Mouse (Mus musculus): Measurements from ENCODE around the gene Zbtb48. TPM values are rescaled to one million over a fixed set of nuclear protein-coding genes. Genes with fewer than 3 reads are reported as not detected.

Zbtb48 gene
- polyA plus RNA-seq (2014; fragmentation: Nextera tagmentation; extraction: Ambion mirVana) = 18.0 and 19.6 TPM in 2 replicates

GRCm38 (mm10) chr4:152027524-152027923, at the start of gene Zbtb48:
Gene Zbtb48, minus strand, starts transcription at chr4:152027671.
- Histone ChIP-seq H3K9ac (ENCODE audit: low read depth, low read length) (peak within 1 kb of the TSS; percentile 59), H3K27me3 (ENCODE audit: control insufficient read depth, insufficient read depth, low read length) (no peaks in the 10 kb centered on the region; the same call in 1 of the 2 replicates), H3K36me3 (ENCODE audit: control insufficient read depth, insufficient read depth, low read length) (no peaks in the 10 kb centered on the region), H3K4me3 (ENCODE audit: low read depth, low read length) (peak within 1 kb of the TSS; percentile 70), H3K4me1 (replicated peaks; ENCODE audit: control insufficient read depth, insufficient read depth, low read length) (peaks cover 24% of the 10 kb centered on the region), H3K4me2 (replicated peaks; ENCODE audit: low read depth, low read length) (peak within 1 kb of the TSS; percentile 95), H3K9me3 (ENCODE audit: control insufficient read depth, low read length) (no peaks in the 10 kb centered on the region), H3K27ac (ENCODE audit: low read depth, low read length) (no peak within 1 kb of the TSS)
- WGBS = under 1% methylated on average over 35 of the region's 35 CpGs
- DNase-seq (ENCODE audit: low spot score) (peak; percentile 97), ATAC-seq (ENCODE audit: low FRiP score) (peak; percentile 97)

GRCm38 (mm10) chr4:152077191-152077590, 49.7 kb upstream of the Zbtb48 start:
- Histone ChIP-seq H3K4me1 (replicated peaks; ENCODE audit: control insufficient read depth, insufficient read depth, low read length) (no peaks in the 10 kb centered on the region), H3K9ac (ENCODE audit: low read depth, low read length) (no peak overlapping the region), H3K27me3 (ENCODE audit: control insufficient read depth, insufficient read depth, low read length) (no peaks in the 10 kb centered on the region), H3K27ac (ENCODE audit: low read depth, low read length) (no peak overlapping the region), H3K36me3 (ENCODE audit: control insufficient read depth, insufficient read depth, low read length) (no peaks in the 10 kb centered on the region), H3K4me2 (replicated peaks; ENCODE audit: low read depth, low read length) (no peak overlapping the region), H3K9me3 (ENCODE audit: control insufficient read depth, low read length) (no peaks in the 10 kb centered on the region), H3K4me3 (ENCODE audit: low read depth, low read length) (no peak overlapping the region)
- ATAC-seq (ENCODE audit: low FRiP score) (no peak), DNase-seq (ENCODE audit: low spot score) (no peak)
- WGBS = 93% methylated on average over 9 of the region's 9 CpGs

DNA sequence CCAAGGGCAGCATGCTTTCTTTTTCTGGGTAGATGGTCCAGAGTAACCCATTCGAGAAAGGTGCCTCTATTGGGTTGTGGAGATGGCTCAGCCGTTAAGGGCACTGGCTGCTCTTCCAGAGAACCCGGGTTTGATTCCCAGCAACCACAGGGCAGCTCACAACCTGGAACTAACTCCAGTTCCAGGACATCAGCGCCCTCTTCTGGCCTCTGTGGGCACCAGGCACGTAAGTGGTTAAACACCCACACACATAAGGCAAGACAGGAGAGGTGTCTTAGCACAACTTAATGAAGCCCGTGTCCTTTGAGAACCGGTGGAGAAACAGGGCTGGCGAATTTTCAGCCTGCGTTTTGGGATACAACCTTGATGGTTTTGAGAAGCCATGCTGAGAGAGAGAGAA, 47.1 kb upstream of the Zbtb48 start:
- Histone ChIP-seq H3K4me2 (replicated peaks; ENCODE audit: low read depth, low read length) (no peak overlapping the region), H3K9ac (ENCODE audit: low read depth, low read length) (no peak overlapping the region), H3K36me3 (ENCODE audit: control insufficient read depth, insufficient read depth, low read length) (no peaks in the 10 kb centered on the region), H3K27me3 (ENCODE audit: control insufficient read depth, insufficient read depth, low read length) (no peaks in the 10 kb centered on the region), H3K27ac (ENCODE audit: low read depth, low read length) (no peak overlapping the region), H3K9me3 (ENCODE audit: control insufficient read depth, low read length) (no peaks in the 10 kb centered on the region), H3K4me3 (ENCODE audit: low read depth, low read length) (no peak overlapping the region), H3K4me1 (replicated peaks; ENCODE audit: control insufficient read depth, insufficient read depth, low read length) (no peaks in the 10 kb centered on the region)
- ATAC-seq (ENCODE audit: low FRiP score) (no peak), DNase-seq (ENCODE audit: low spot score) (no peak)
- WGBS = 84% methylated on average over 9 of the region's 9 CpGs

GRCm38 (mm10) chr4:152073715-152074114, 46.2 kb upstream of the Zbtb48 start:
- WGBS = 92% methylated on average over 6 of the region's 6 CpGs

DNA sequence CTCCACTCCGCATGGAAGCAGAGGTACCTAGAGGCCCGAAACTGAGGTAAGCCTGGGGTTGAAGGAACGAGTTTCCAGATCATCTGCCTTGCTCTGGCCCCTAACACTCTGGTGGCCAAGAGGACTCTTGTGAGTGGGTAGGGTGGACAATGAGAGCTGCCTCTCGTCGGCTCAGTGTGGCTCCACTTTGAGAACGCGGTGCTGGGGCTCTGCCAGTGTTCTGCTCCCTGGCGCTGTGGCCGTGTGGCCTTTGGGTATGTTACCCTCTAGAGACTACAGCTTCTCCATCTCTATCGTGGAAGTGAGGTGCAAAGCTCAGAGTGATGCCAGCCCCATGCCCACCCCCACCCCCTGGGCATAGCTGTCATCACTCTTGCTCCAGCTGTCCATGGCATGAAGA, 45.2 kb upstream of the Zbtb48 start:
- H3K9me3 ChIP-seq (ENCODE audit: control insufficient read depth, low read length) = no peaks in the 10 kb centered on the region
- 69% methylated on average over 10 of the region's 10 CpGs for WGBS

More at GRCm38 (mm10) chr4:152073715-152074114, 46.2 kb upstream of the Zbtb48 start:
- no peak overlapping the region for H3K9ac ChIP-seq (ENCODE audit: low read depth, low read length)
- no peaks in the 10 kb centered on the region for H3K4me1 ChIP-seq (replicated peaks; ENCODE audit: control insufficient read depth, insufficient read depth, low read length)
- H3K4me3 ChIP-seq (ENCODE audit: low read depth, low read length) = no peak overlapping the region
- H3K27me3 ChIP-seq (ENCODE audit: control insufficient read depth, insufficient read depth, low read length) = no peaks in the 10 kb centered on the region
- ATAC-seq (ENCODE audit: low FRiP score) = no peak
- no peak for DNase-seq (ENCODE audit: low spot score)
- no peak overlapping the region for H3K27ac ChIP-seq (ENCODE audit: low read depth, low read length)
- H3K4me2 ChIP-seq (replicated peaks; ENCODE audit: low read depth, low read length) = no peak overlapping the region
- H3K9me3 ChIP-seq (ENCODE audit: control insufficient read depth, low read length) = no peaks in the 10 kb centered on the region
- H3K36me3 ChIP-seq (ENCODE audit: control insufficient read depth, insufficient read depth, low read length) = no peaks in the 10 kb centered on the region

GRCm38 (mm10) chr4:152072121-152072601, 44.7 kb upstream of the Zbtb48 start, which contains the start of gene Plekhg5:
Gene Plekhg5, plus strand, starts transcription at chr4:152072498.
- Histone ChIP-seq H3K4me2 (replicated peaks; ENCODE audit: low read depth, low read length) (no peak within 1 kb of the TSS), H3K9ac (ENCODE audit: low read depth, low read length) (no peak within 1 kb of the TSS), H3K4me1 (replicated peaks; ENCODE audit: control insufficient read depth, insufficient read depth, low read length) (no peaks in the 10 kb centered on the region), H3K9me3 (ENCODE audit: control insufficient read depth, low read length) (no peaks in the 10 kb centered on the region), H3K36me3 (ENCODE audit: control insufficient read depth, insufficient read depth, low read length) (no peaks in the 10 kb centered on the region), H3K27ac (ENCODE audit: low read depth, low read length) (no peak within 1 kb of the TSS), H3K27me3 (ENCODE audit: control insufficient read depth, insufficient read depth, low read length) (no peaks in the 10 kb centered on the region), H3K4me3 (ENCODE audit: low read depth, low read length) (no peak within 1 kb of the TSS)
- DNase-seq (ENCODE audit: low spot score) (peak; percentile 23), ATAC-seq (ENCODE audit: low FRiP score) (no peak)
- 66% methylated on average over 10 of the region's 10 CpGs for WGBS

More for the DNA sequence above, 45.2 kb upstream of the Zbtb48 start:
- Histone ChIP-seq H3K9ac (ENCODE audit: low read depth, low read length) (no peak overlapping the region), H3K27me3 (ENCODE audit: control insufficient read depth, insufficient read depth, low read length) (no peaks in the 10 kb centered on the region), H3K4me1 (replicated peaks; ENCODE audit: control insufficient read depth, insufficient read depth, low read length) (no peaks in the 10 kb centered on the region), H3K27ac (ENCODE audit: low read depth, low read length) (no peak overlapping the region), H3K36me3 (ENCODE audit: control insufficient read depth, insufficient read depth, low read length) (no peaks in the 10 kb centered on the region), H3K4me3 (ENCODE audit: low read depth, low read length) (no peak overlapping the region), H3K4me2 (replicated peaks; ENCODE audit: low read depth, low read length) (no peak overlapping the region)
- ATAC-seq (ENCODE audit: low FRiP score) (no peak), DNase-seq (ENCODE audit: low spot score) (no peak)

DNA sequence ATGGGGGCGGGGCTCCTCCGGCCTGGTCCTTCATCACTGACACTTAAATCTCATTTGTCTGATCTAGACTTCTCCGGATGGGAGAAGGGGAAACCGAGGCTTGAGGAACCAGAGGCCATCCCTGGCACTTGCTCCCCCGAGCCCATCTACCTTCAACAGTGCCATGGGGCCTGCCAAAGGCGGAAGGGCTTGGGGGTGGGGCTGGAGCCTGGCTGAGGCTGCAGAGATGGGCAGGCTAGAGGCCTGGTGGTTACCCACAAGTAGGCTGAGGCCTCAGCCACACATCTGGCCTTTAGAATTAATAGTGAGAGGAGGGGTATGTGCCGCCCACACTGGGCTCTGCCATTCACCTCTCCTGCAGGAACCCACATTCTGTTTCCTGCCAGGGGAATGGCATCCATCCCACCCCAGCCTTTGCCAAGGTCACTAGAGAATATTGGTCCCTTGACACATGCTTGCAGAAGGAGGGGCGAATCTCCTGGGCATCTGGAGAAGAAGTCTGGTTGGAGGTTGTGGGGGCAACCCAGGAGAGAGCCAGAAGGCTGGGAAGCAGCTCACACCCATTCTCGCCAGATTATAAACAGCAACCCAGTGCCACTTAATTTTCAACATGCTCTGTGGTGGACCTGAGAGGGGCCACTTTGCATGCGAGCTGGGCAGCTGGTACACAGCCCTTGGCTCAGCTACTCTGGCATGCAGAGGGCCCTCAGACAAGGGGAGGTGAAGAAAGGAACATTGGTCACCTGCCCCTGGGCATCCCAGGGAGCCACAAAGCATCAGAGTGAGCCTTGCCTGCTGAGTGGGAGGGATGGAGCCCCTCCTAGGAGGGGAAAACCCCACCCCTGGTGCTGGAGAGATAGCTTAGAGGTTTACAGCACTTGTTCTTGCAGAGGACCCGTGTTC, 43.3 kb upstream of the Zbtb48 start:
- no peak overlapping the region for H3K27ac ChIP-seq (ENCODE audit: low read depth, low read length)
- WGBS = 84% methylated on average over 11 of the region's 11 CpGs
- no peaks in the 10 kb centered on the region for H3K9me3 ChIP-seq (ENCODE audit: control insufficient read depth, low read length)
- no peaks in the 10 kb centered on the region for H3K36me3 ChIP-seq (ENCODE audit: control insufficient read depth, insufficient read depth, low read length)
- no peak for ATAC-seq (ENCODE audit: low FRiP score)
- H3K4me1 ChIP-seq (replicated peaks; ENCODE audit: control insufficient read depth, insufficient read depth, low read length) = no peaks in the 10 kb centered on the region
- H3K4me3 ChIP-seq (ENCODE audit: low read depth, low read length) = no peak overlapping the region
- no peaks in the 10 kb centered on the region for H3K27me3 ChIP-seq (ENCODE audit: control insufficient read depth, insufficient read depth, low read length)
- H3K4me2 ChIP-seq (replicated peaks; ENCODE audit: low read depth, low read length) = no peak overlapping the region
- no peak for DNase-seq (ENCODE audit: low spot score)
- no peak overlapping the region for H3K9ac ChIP-seq (ENCODE audit: low read depth, low read length)

- Histone ChIP-seq H3K27ac (ENCODE audit: low read depth, low read length) (no peak overlapping the region), H3K4me1 (replicated peaks; ENCODE audit: control insufficient read depth, insufficient read depth, low read length) (no peaks in the 10 kb centered on the region), H3K36me3 (ENCODE audit: control insufficient read depth, insufficient read depth, low read length) (no peaks in the 10 kb centered on the region), H3K4me2 (replicated peaks; ENCODE audit: low read depth, low read length) (no peak overlapping the region), H3K9ac (ENCODE audit: low read depth, low read length) (no peak overlapping the region), H3K4me3 (ENCODE audit: low read depth, low read length) (no peak overlapping the region), H3K27me3 (ENCODE audit: control insufficient read depth, insufficient read depth, low read length) (no peaks in the 10 kb centered on the region), H3K9me3 (ENCODE audit: control insufficient read depth, low read length) (no peaks in the 10 kb centered on the region)
- no peak for DNase-seq (ENCODE audit: low spot score)
- no peak for ATAC-seq (ENCODE audit: low FRiP score)
- WGBS = 82% methylated on average over 3 of the region's 3 CpGs
These were observed 41.8 kb upstream of the Zbtb48 start for GRCm38 (mm10) chr4:152069245-152069644.

Data from hindbrain, embryonic 11.5 days (tissue).